Mouse (Mus musculus): ENCODE results near the gene Tacc2. TPM values are rescaled to one million over a fixed set of nuclear protein-coding genes. Genes with fewer than 3 reads are reported as not detected.
"Not testable (repeated sequence)": the region's sequence is repeated elsewhere in the genome, so short reads cannot be mapped to it uniquely, and the experiment has no call there.

Gene Tacc2
- polyA plus RNA-seq (2016; fragmentation: Nextera tagmentation; extraction: Ambion mirVana) = 40.9 and 47.7 TPM in 2 replicates

- peaks cover 16% of the 10 kb centered on the region for H3K4me1 ChIP-seq
- 50% methylated on average over 15 of the region's 15 CpGs for WGBS
- no peaks in the 10 kb centered on the region for H3K36me3 ChIP-seq
- no peak within 1 kb of the TSS for H3K4me3 ChIP-seq
- H3K27me3 ChIP-seq (ENCODE audit: low read depth, poor library complexity, severe bottlenecking) = no peaks in the 10 kb centered on the region
- no peak for DNase-seq (ENCODE audit: low spot score)
- H3K27ac ChIP-seq (replicated peaks) = no peak within 1 kb of the TSS
- no peaks in the 10 kb centered on the region for H3K9me3 ChIP-seq (replicated peaks)
These were observed at the start of gene Tacc2 for GRCm38 (mm10) chr7:130577388-130578003. Gene Tacc2, plus strand, starts transcription at chr7:130577438.

GRCm38 (mm10) chr7:130531138-130531537 lies 46.1 kb upstream of the Tacc2 start:
- H3K27ac ChIP-seq (replicated peaks); H3K9me3 ChIP-seq (replicated peaks); DNase-seq (ENCODE audit: low spot score); H3K4me1 ChIP-seq; H3K4me3 ChIP-seq; H3K27me3 ChIP-seq (ENCODE audit: low read depth, poor library complexity, severe bottlenecking): not testable (repeated sequence)
- 96% methylated on average over 15 of the region's 15 CpGs for WGBS
- H3K36me3 ChIP-seq = peaks cover 76% of the 10 kb centered on the region

GRCm38 (mm10) chr7:130533316-130534260 lies 43.6 kb upstream of the Tacc2 start:
- peaks cover 3% of the 10 kb centered on the region; the same call in 1 of the 2 replicates for H3K4me1 ChIP-seq
- H3K27ac ChIP-seq (replicated peaks) = 0 out of 2 replicates have a peak overlapping the region, but pooled peaks have one; percentile 52
- WGBS = 56% methylated on average over 24 of the region's 25 CpGs
- no peaks in the 10 kb centered on the region for H3K27me3 ChIP-seq (ENCODE audit: low read depth, poor library complexity, severe bottlenecking)
- no peak overlapping the region for H3K4me3 ChIP-seq
- H3K36me3 ChIP-seq = peaks cover 98% of the 10 kb centered on the region
- DNase-seq (ENCODE audit: low spot score) = peak; percentile 87
- H3K9me3 ChIP-seq (replicated peaks) = no peaks in the 10 kb centered on the region

- H3K36me3 ChIP-seq = peaks cover 100% of the 10 kb centered on the region
- H3K27ac ChIP-seq (replicated peaks) = no peak overlapping the region
- H3K4me1 ChIP-seq = peaks cover 3% of the 10 kb centered on the region; the same call in 1 of the 2 replicates
- no peaks in the 10 kb centered on the region for H3K27me3 ChIP-seq (ENCODE audit: low read depth, poor library complexity, severe bottlenecking)
- no peaks in the 10 kb centered on the region for H3K9me3 ChIP-seq (replicated peaks)
- no peak for DNase-seq (ENCODE audit: low spot score)
- WGBS = 93% methylated on average over 4 of the region's 4 CpGs
- H3K4me3 ChIP-seq = no peak overlapping the region
These were observed 42.1 kb upstream of the Tacc2 start for GRCm38 (mm10) chr7:130535174-130535573.

- Histone ChIP-seq H3K9me3 (replicated peaks) (no peaks in the 10 kb centered on the region), H3K27ac (replicated peaks) (no peak overlapping the region), H3K27me3 (ENCODE audit: low read depth, poor library complexity, severe bottlenecking) (no peaks in the 10 kb centered on the region), H3K4me3 (no peak overlapping the region), H3K36me3 (peaks cover 100% of the 10 kb centered on the region), H3K4me1 (peaks cover 3% of the 10 kb centered on the region; the same call in 1 of the 2 replicates)
- WGBS = 92% methylated on average over 4 of the region's 4 CpGs
- no peak for DNase-seq (ENCODE audit: low spot score)
These were observed 40.2 kb upstream of the Tacc2 start for GRCm38 (mm10) chr7:130537068-130537467.

GRCm38 (mm10) chr7:130540176-130540575 lies 37.1 kb upstream of the Tacc2 start:
- H3K4me3 ChIP-seq = no peak overlapping the region
- H3K36me3 ChIP-seq = peaks cover 100% of the 10 kb centered on the region
- DNase-seq (ENCODE audit: low spot score) = no peak
- 0 out of 2 replicates have a peak, but pooled peaks cover 4% of the 10 kb centered on the region for H3K9me3 ChIP-seq (replicated peaks)
- H3K27me3 ChIP-seq (ENCODE audit: low read depth, poor library complexity, severe bottlenecking) = no peaks in the 10 kb centered on the region
- no peak overlapping the region for H3K27ac ChIP-seq (replicated peaks)
- peaks cover 4% of the 10 kb centered on the region; the same call in 1 of the 2 replicates for H3K4me1 ChIP-seq
- WGBS = 92% methylated on average over 7 of the region's 7 CpGs

- Histone ChIP-seq H3K27ac (replicated peaks) (no peak overlapping the region), H3K36me3 (peaks cover 75% of the 10 kb centered on the region), H3K4me1 (peaks cover 19% of the 10 kb centered on the region), H3K9me3 (replicated peaks) (0 out of 2 replicates have a peak, but pooled peaks cover 4% of the 10 kb centered on the region), H3K27me3 (ENCODE audit: low read depth, poor library complexity, severe bottlenecking) (no peaks in the 10 kb centered on the region), H3K4me3 (no peak overlapping the region)
- no peak for DNase-seq (ENCODE audit: low spot score)
- 99% methylated on average over 4 of the region's 4 CpGs for WGBS
These were observed 34.1 kb upstream of the Tacc2 start for GRCm38 (mm10) chr7:130543181-130543580.

- WGBS = 95% methylated on average over 5 of the region's 5 CpGs
- peak overlapping the region; percentile 99; the same call in 1 of the 2 replicates for H3K27ac ChIP-seq (replicated peaks)
- no peak for DNase-seq (ENCODE audit: low spot score)
- 0 out of 2 replicates have a peak, but pooled peaks cover 4% of the 10 kb centered on the region for H3K9me3 ChIP-seq (replicated peaks)
- peaks cover 53% of the 10 kb centered on the region for H3K36me3 ChIP-seq
- H3K4me3 ChIP-seq = peak overlapping the region; percentile 85
- H3K27me3 ChIP-seq (ENCODE audit: low read depth, poor library complexity, severe bottlenecking) = no peaks in the 10 kb centered on the region
- peaks cover 19% of the 10 kb centered on the region for H3K4me1 ChIP-seq
These were observed 31.8 kb upstream of the Tacc2 start for GRCm38 (mm10) chr7:130545401-130545800.

- Histone ChIP-seq H3K27me3 (ENCODE audit: low read depth, poor library complexity, severe bottlenecking) (no peaks in the 10 kb centered on the region), H3K27ac (replicated peaks) (peak overlapping the region; percentile 99), H3K9me3 (replicated peaks) (0 out of 2 replicates have a peak, but pooled peaks cover 4% of the 10 kb centered on the region), H3K36me3 (peaks cover 48% of the 10 kb centered on the region), H3K4me3 (peak overlapping the region; percentile 85), H3K4me1 (peaks cover 19% of the 10 kb centered on the region)
- DNase-seq (ENCODE audit: low spot score) = no peak
- 75% methylated on average over 3 of the region's 3 CpGs for WGBS
These were observed 31.3 kb upstream of the Tacc2 start for GRCm38 (mm10) chr7:130545893-130546292.

- WGBS = 9% methylated on average over 7 of the region's 7 CpGs
- H3K36me3 ChIP-seq = peaks cover 43% of the 10 kb centered on the region
- H3K27ac ChIP-seq (replicated peaks) = peak overlapping the region; percentile 99
These were observed 30.8 kb upstream of the Tacc2 start for GRCm38 (mm10) chr7:130546421-130546790.

GRCm38 (mm10) chr7:130546791-130547484 lies 30.3 kb upstream of the Tacc2 start:
- 0 out of 2 replicates have a peak, but pooled peaks cover 4% of the 10 kb centered on the region for H3K9me3 ChIP-seq (replicated peaks)
- peak; percentile 94 for DNase-seq (ENCODE audit: low spot score)
- WGBS = under 1% methylated on average over 84 of the region's 84 CpGs
- H3K27me3 ChIP-seq (ENCODE audit: low read depth, poor library complexity, severe bottlenecking) = no peaks in the 10 kb centered on the region
- peak overlapping the region; percentile 99 for H3K27ac ChIP-seq (replicated peaks)
- peaks cover 37% of the 10 kb centered on the region for H3K36me3 ChIP-seq
- H3K4me1 ChIP-seq = peaks cover 19% of the 10 kb centered on the region
- peak overlapping the region; percentile 85 for H3K4me3 ChIP-seq

More at GRCm38 (mm10) chr7:130546421-130546790, 30.8 kb upstream of the Tacc2 start:
- no peaks in the 10 kb centered on the region for H3K27me3 ChIP-seq (ENCODE audit: low read depth, poor library complexity, severe bottlenecking)
- no peak for DNase-seq (ENCODE audit: low spot score)
- 0 out of 2 replicates have a peak, but pooled peaks cover 4% of the 10 kb centered on the region for H3K9me3 ChIP-seq (replicated peaks)
- peak overlapping the region; percentile 85 for H3K4me3 ChIP-seq
- peaks cover 19% of the 10 kb centered on the region for H3K4me1 ChIP-seq

- H3K27me3 ChIP-seq (ENCODE audit: low read depth, poor library complexity, severe bottlenecking) = no peaks in the 10 kb centered on the region
- H3K9me3 ChIP-seq (replicated peaks) = 0 out of 2 replicates have a peak, but pooled peaks cover 4% of the 10 kb centered on the region
- H3K4me1 ChIP-seq = peaks cover 21% of the 10 kb centered on the region
- peaks cover 30% of the 10 kb centered on the region for H3K36me3 ChIP-seq
- 86% methylated on average over 12 of the region's 12 CpGs for WGBS
- no peak for DNase-seq (ENCODE audit: low spot score)
- H3K4me3 ChIP-seq = peak overlapping the region; percentile 85
- peak overlapping the region; percentile 99 for H3K27ac ChIP-seq (replicated peaks)
These were observed 29.5 kb upstream of the Tacc2 start for GRCm38 (mm10) chr7:130547635-130548175.
